Mouse (Mus musculus): ENCODE data around the gene Gm21913.
"Not testable (repeated sequence)": the region's sequence is repeated elsewhere in the genome, so short reads cannot be mapped to it uniquely, and the experiment has no call there.

Gene Gm21913

DNA sequence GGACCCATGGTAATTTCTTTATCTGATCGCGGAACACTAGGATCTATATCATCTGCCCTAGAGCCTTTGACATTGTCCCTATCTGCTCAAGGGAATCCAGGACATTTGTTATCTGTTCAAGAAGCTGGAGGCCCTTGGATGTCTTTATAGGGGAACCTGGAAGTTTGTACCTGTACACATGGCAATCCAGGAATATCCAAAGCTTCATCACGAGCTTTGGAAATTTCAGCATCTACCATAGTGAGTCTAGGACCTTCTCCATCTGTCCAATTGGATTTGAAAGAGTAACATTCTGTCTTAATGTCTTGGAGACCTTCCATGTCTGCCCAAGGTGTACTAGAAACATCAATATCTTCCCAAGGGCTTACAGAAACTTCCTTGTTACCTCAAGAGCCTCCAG lies at the start of gene Gm21913:
Gene Gm21913 (plus strand): TSS at position 301 of the 400 bp plus-strand sequence.
- not testable (repeated sequence) for DNase-seq

Data from spleen, adult 18-20 months (tissue).